Mouse (Mus musculus) ES-E14 (cell line): ENCODE measurements around the gene Ptprn2. TPM values are rescaled to one million over a fixed set of nuclear protein-coding genes. Genes with fewer than 3 reads are reported as not detected.

ENCODE experiments used
- DNase-seq: peaks from one replicate; pipeline ENCODE4 v3.0.0-alpha.2; 2013; ENCODE audit warnings: low read depth, low spot score
- H3K27ac ChIP-seq: 2 replicates; pipeline ENCODE4 v1.5.1; 2012; ENCODE audit warnings: low read depth, mild to moderate bottlenecking, low read length, moderate library complexity, mixed read lengths; ENCODE audit not compliant: poor library complexity, insufficient read depth, severe bottlenecking
- H3K36me3 ChIP-seq: 2 replicates; pipeline ENCODE4 v1.6.1; 2012; ENCODE audit warnings: mild to moderate bottlenecking, low read length, moderate library complexity, mixed read lengths; ENCODE audit not compliant: control insufficient read depth, poor library complexity, insufficient read depth, severe bottlenecking
- H3K4me1 ChIP-seq, 2 experiments: fragments of 150-350 bp in 1 of 2; sonication (generic) in 1 of 2; 2 replicates each; pipeline ENCODE4 v1.6.1; 2012; ENCODE audit warnings: low read length in 2 of 2, mild to moderate bottlenecking in 1 of 2, mixed read lengths in 1 of 2; ENCODE audit not compliant: control insufficient read depth in 2 of 2, insufficient read depth in 2 of 2, poor library complexity in 1 of 2
- H3K4me3 ChIP-seq, 2 experiments: fragments of 150-350 bp in 1 of 2; sonication (generic) in 1 of 2; 2 replicates each; pipeline ENCODE4 v1.5.1; 2012; ENCODE audit warnings: low read length in 2 of 2, low read depth in 1 of 2, mild to moderate bottlenecking in 1 of 2, mixed read lengths in 1 of 2; ENCODE audit not compliant: insufficient read depth in 1 of 2, poor library complexity in 1 of 2, severe bottlenecking in 1 of 2
- H3K9ac ChIP-seq: 2 replicates; pipeline ENCODE4 v1.6.1; 2012; ENCODE audit warnings: low read depth, mild to moderate bottlenecking, low read length, mixed read lengths; ENCODE audit not compliant: poor library complexity, insufficient read depth, severe bottlenecking
- H3K9me3 ChIP-seq: fragments of 150-350 bp; sonication (generic); 2 replicates; pipeline ENCODE4 v1.6.1; 2012; ENCODE audit warnings: low read depth, mild to moderate bottlenecking, low read length; ENCODE audit not compliant: control insufficient read depth, insufficient read depth
- CHD2 ChIP-seq: IDR thresholded peaks from 2 replicates; pipeline ENCODE4 v1.6.1; 2014; ENCODE audit warnings: mild to moderate bottlenecking, low read depth, low read length, inconsistent platforms
- HCFC1 ChIP-seq: IDR thresholded peaks from 2 replicates; pipeline ENCODE4 v1.6.1; 2012; ENCODE audit warnings: low read length, inconsistent platforms, borderline replicate concordance; ENCODE audit not compliant: insufficient read depth
- MAFK ChIP-seq: IDR thresholded peaks from 2 replicates; pipeline ENCODE4 v1.6.1; 2014; ENCODE audit warnings: mild to moderate bottlenecking, low read depth, low read length, inconsistent platforms; ENCODE audit not compliant: insufficient read depth
- ZC3H11A ChIP-seq: IDR thresholded peaks from 2 replicates; pipeline ENCODE4 v1.6.1; 2012; ENCODE audit warnings: low read depth, mild to moderate bottlenecking, inconsistent platforms, low read length, borderline replicate concordance
- ZNF384 ChIP-seq: IDR thresholded peaks from 2 replicates; pipeline ENCODE4 v1.6.1; 2012; ENCODE audit warnings: low read depth, low read length, inconsistent platforms
- in situ Hi-C, 2 experiments: fragments of 600-800 bp; cut with MboI; formaldehyde crosslinking; loops; one replicate each; pipeline ENCODE4 v1.15.1; 2025; ENCODE audit warnings: low sequenced_read_pairs in 2 of 2, inconsistent platforms in 1 of 2; ENCODE audit not compliant: unreplicated experiment in 2 of 2
- total RNA-seq: library from RNA; depleted of rRNA; stranded (reverse); fragments of 300-350 nt; gene quantifications from 2 replicates; pipeline ENCODE4 v1.2.3, GENCODE M21; 2012

Gene Ptprn2
- total RNA-seq, 1 experiment: 0.40 TPM

DNA sequence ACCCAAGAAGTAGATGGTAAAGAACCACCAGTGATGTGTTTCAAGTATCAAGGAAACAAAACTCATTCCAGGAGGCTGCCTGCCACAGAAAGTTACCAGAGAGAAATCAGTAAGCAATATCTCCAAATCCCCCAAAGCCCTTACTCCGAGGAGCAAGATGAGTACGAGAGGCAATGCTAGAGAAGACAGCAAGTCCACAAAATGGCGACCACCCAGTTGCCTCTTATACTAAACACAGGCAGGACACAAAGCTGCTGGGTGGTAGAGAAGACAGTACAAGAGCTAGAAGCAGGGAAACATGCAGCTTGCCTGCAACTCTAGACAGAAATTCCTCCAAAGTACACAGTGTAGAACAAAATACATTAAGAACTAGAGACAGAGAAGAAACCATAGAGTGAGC, 300.2 kb downstream of the Ptprn2 start:
- DNase-seq: no peak
- Histone ChIP-seq H3K36me3 (no peaks in the 10 kb centered on the region), H3K4me1 (no peaks in the 10 kb centered on the region), H3K9me3 (no peaks in the 10 kb centered on the region), H3K4me3 (no peak overlapping the region), H3K9ac (no peak overlapping the region), H3K27ac (no peak overlapping the region)
- in situ Hi-C loops: no loop called here
- TF ChIP-seq CHD2: no peak
- TF ChIP-seq MAFK: no peak
- TF ChIP-seq ZC3H11A: no peak
- TF ChIP-seq ZNF384: no peak
- no peak for TF ChIP-seq HCFC1

DNA sequence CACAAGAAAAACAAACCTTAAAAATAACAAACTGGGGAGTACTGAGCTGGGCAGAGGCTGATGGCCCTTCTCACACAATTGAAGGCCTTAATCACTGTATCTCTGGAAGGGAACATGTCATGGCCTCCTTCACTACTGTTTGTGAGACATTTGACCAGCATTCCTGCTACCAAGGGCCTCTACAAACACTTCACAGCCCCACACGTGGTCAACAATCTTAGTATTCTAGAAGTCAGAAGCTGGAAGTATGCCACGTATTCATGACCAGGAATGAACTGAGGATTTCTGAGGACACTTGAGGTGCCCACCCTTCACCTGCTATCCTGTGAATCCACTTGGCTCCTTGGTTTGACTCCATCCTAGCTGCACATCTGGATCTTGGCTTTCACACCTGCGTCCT, 302.8 kb downstream of the Ptprn2 start:
- Histone ChIP-seq H3K9me3 (no peaks in the 10 kb centered on the region), H3K36me3 (no peaks in the 10 kb centered on the region), H3K9ac (no peak overlapping the region), H3K4me3 (no peak overlapping the region), H3K27ac (no peak overlapping the region), H3K4me1 (no peaks in the 10 kb centered on the region)
- TF ChIP-seq MAFK: no peak
- no peak for DNase-seq
- in situ Hi-C loops: no loop called here

DNA sequence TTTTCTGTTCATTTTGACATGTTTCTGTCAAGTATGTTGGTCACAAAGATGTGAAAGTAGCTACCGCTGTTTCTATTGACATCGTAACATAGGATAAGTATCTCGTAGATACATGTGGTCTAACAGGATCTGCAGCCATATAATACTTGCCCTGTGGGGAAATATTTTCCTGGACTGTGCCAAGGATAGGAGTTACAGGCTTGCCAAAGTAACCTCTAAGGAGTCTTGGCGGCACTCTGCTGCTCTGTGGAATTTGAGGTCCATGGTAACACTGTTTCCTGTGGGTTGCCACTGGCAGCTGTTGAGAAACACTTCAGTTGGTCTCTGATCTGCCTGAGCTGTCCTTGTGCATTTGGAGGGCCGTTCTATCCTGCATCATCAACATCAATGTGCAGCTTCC, 317.8 kb downstream of the Ptprn2 start:
- in situ Hi-C loops: no loop called here
- Histone ChIP-seq H3K36me3 (no peaks in the 10 kb centered on the region), H3K9me3 (no peaks in the 10 kb centered on the region), H3K4me3 (no peak overlapping the region), H3K4me1 (no peaks in the 10 kb centered on the region), H3K9ac (no peak overlapping the region), H3K27ac (no peak overlapping the region)
- no peak for DNase-seq
- no peak for TF ChIP-seq HCFC1
- no peak for TF ChIP-seq ZNF384
- no peak for TF ChIP-seq ZC3H11A
- no peak for TF ChIP-seq CHD2
- no peak for TF ChIP-seq MAFK

DNA sequence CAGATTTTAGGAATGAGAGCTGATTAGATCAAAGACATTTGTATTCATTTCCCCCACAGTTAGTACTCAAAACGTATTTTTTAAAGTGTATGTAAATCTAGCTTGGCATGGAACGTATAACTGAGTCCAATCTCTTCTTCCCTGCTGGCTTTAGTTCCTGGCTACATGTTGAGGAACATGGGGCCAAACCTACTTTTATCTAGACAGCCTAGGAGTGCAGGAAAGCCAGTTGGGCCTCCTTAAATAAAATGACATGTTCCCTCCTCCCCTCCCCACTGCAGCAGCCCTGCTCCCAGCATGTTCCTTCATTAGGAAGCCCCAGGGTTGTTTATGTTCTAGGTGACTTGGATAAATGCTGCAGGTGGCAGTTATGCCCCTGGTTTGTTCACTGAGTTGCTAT, 319.2 kb downstream of the Ptprn2 start:
- DNase-seq: no peak
- Histone ChIP-seq H3K9me3 (no peaks in the 10 kb centered on the region), H3K4me3 (no peak overlapping the region), H3K4me1 (no peaks in the 10 kb centered on the region), H3K9ac (no peak overlapping the region), H3K36me3 (no peaks in the 10 kb centered on the region), H3K27ac (no peak overlapping the region)
- no peak for TF ChIP-seq ZNF384
- no peak for TF ChIP-seq HCFC1
- no peak for TF ChIP-seq CHD2
- no peak for TF ChIP-seq ZC3H11A
- no peak for TF ChIP-seq MAFK
- in situ Hi-C loops: no loop called here

DNA sequence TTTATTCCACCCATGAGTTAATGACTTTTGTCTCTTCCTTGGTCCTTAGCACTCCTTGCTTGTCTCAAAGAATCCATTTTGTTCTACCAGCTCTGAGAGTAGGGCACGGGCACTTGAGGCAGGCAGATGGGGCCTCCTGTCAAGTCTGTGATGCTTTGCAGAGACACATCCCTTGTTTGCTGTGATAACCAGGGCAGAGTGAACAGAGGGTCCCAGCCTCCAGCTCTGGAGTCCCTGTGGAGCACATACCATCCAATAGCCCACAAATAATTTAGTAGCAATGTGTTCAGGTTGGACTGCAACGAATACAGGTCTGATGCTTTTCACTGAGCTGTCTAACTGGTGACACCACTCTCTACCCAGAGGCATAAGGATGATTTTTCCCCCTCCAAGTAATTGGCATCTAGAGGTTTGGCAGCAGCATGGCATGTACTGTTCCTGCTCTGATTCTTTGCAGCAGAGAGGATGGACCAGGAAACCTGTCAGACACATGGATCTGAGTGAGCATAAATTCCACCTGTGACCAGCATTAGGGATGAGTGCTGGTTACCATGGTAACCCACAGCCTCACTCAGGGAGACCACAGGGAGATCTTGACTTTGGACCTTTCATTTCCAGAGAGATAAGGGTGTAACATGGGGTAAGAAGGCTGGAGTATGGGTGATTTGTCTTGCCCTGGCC, 319.7 kb downstream of the Ptprn2 start:
- Histone ChIP-seq H3K36me3 (no peaks in the 10 kb centered on the region), H3K4me3 (no peak overlapping the region), H3K9me3 (no peaks in the 10 kb centered on the region), H3K27ac (no peak overlapping the region), H3K9ac (no peak overlapping the region), H3K4me1 (no peaks in the 10 kb centered on the region)
- DNase-seq: no peak
- no peak for TF ChIP-seq CHD2
- no peak for TF ChIP-seq HCFC1
- TF ChIP-seq ZNF384: no peak
- no peak for TF ChIP-seq MAFK
- no peak for TF ChIP-seq ZC3H11A
- in situ Hi-C loops: no loop called here
